Mouse (Mus musculus) kidney, embryonic 16.5 days (tissue): ENCODE measurements around the gene 2010111I01Rik. TPM values are rescaled to one million over a fixed set of nuclear protein-coding genes. Genes with fewer than 3 reads are reported as not detected.
A peak's percentile ranks its signal among the peaks of the same experiment; 100 is the strongest.

Experiments
- ATAC-seq: fragments of 200-750 bp; cut with Nextera tagmentation; 2 replicates; pipeline ENCODE4 v1.8.0; 2017; ENCODE audit warnings: moderate TSS enrichment; ENCODE audit not compliant: low FRiP score, low TSS enrichment
- H3K27ac ChIP-seq: fragments of 300-500 bp; sonication (generic); 2 replicates; pipeline ENCODE4 v1.5.1; 2014; ENCODE audit warnings: low read length
- H3K27me3 ChIP-seq: fragments of 300-500 bp; sonication (generic); 2 replicates; pipeline ENCODE4 v1.6.1; 2014; ENCODE audit warnings: low read length, control low read depth, mixed read lengths; ENCODE audit not compliant: insufficient read depth
- H3K36me3 ChIP-seq: fragments of 300-500 bp; sonication (generic); 2 replicates; pipeline ENCODE4 v1.6.1; 2014; ENCODE audit warnings: low read length, control low read depth, mixed read lengths; ENCODE audit not compliant: insufficient read depth
- H3K4me1 ChIP-seq: fragments of 300-500 bp; sonication (generic); 2 replicates; pipeline ENCODE4 v1.6.1; 2014; ENCODE audit warnings: low read length, control low read depth, mixed read lengths; ENCODE audit not compliant: insufficient read depth
- H3K4me2 ChIP-seq: fragments of 300-500 bp; sonication (generic); replicated peaks from 2 replicates; pipeline ENCODE4 v1.6.1; 2014; ENCODE audit warnings: low read depth, low read length
- H3K4me3 ChIP-seq: fragments of 300-500 bp; sonication (generic); 2 replicates; pipeline ENCODE4 v1.5.1; 2014; ENCODE audit warnings: mild to moderate bottlenecking, low read length
- H3K9ac ChIP-seq: fragments of 300-500 bp; sonication (generic); replicated peaks from 2 replicates; pipeline ENCODE4 v1.6.1; 2014; ENCODE audit warnings: low read length
- H3K9me3 ChIP-seq: fragments of 300-500 bp; sonication (generic); 2 replicates; pipeline ENCODE4 v1.6.1; 2016; ENCODE audit warnings: low read length, control low read depth
- WGBS: fragments of 180-500 bp; shearing (Covaris S2); extraction: QIAGEN DNeasy Blood & Tissue Kit; methylation state at CpG from one replicate; pipeline ENCODE4 v1.1.7; 2014; 5-methylcytosine and 5-hydroxymethylcytosine counted together
- polyA plus RNA-seq: library from polyadenylated mRNA; unstranded; fragments of >200 nt; fragmentation: Nextera tagmentation; extraction: Ambion mirVana; gene quantifications from 2 replicates; pipeline ENCODE4 v1.2.1, GENCODE M21; 2015

2010111I01Rik gene
- polyA plus RNA-seq, 1 experiment from 2014 or later, result 146 TPM

DNA sequence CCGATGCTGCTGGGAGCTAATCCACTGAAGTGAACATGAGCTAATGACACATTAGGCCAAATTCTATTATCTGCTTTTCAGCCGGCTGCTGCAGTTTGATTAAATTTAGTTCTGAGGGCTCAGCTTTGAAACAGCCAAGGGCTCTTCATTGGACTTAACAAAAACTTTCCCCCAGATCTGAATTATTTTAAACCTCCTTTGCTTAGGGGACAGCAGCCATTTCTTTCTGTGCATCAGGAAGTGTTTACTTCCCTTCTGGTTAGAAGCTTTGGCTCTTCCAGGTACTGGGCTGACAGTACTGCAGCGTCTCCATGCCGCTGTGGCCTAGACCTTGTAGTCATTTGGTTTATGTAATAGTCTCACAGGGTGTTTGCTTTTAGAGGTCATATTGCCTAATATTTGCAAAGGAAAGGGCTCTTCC lies 149.2 kb downstream of the 2010111I01Rik start:
- Histone ChIP-seq H3K27ac (0 out of 2 replicates have a peak overlapping the region, but pooled peaks have one; percentile 2), H3K27me3 (no peaks in the 10 kb centered on the region), H3K4me3 (no peak overlapping the region), H3K4me2 (no peak overlapping the region), H3K9ac (no peak overlapping the region), H3K4me1 (peaks cover 17% of the 10 kb centered on the region), H3K9me3 (peaks cover 3% of the 10 kb centered on the region; the same call in 1 of the 2 replicates), H3K36me3 (no peaks in the 10 kb centered on the region)
- ATAC-seq, result no peak
- 85% methylated on average over 4 of the region's 4 CpGs for WGBS

DNA sequence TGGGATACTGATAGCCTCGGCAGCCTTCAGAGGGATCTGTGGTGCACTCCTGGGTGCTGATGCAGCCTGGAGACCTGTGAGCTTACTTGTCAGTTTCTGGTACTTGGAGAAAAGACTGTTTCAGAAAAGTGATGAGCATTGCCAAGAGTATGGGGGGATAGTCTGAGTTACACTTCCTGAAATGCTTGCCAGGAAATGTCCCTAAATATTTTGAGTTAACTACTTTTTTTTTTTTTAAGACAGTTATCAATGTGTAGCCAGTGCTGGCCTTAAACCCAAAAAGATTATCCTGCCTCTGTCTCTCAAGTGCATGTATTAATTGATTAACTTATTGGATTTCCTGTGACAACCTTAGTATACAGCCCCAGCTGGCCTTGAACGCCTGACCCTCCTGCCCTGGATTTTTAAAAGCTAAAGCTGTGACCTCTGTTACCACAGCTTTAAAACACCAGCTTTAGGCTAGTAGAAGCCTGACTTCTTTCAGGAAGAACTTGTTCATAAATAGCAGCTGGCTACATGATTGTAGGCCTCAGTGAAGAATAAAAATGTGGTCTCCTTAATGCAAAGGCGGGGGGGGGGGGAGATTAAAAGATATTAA lies 150.6 kb downstream of the 2010111I01Rik start:
- WGBS, result 71% methylated on average over 3 of the region's 3 CpGs
- Histone ChIP-seq H3K4me2 (no peak overlapping the region), H3K27me3 (no peaks in the 10 kb centered on the region), H3K9me3 (peaks cover 3% of the 10 kb centered on the region; the same call in 1 of the 2 replicates), H3K4me1 (peaks cover 17% of the 10 kb centered on the region), H3K4me3 (no peak overlapping the region), H3K36me3 (no peaks in the 10 kb centered on the region), H3K9ac (no peak overlapping the region), H3K27ac (no peak overlapping the region)
- no peak for ATAC-seq

DNA sequence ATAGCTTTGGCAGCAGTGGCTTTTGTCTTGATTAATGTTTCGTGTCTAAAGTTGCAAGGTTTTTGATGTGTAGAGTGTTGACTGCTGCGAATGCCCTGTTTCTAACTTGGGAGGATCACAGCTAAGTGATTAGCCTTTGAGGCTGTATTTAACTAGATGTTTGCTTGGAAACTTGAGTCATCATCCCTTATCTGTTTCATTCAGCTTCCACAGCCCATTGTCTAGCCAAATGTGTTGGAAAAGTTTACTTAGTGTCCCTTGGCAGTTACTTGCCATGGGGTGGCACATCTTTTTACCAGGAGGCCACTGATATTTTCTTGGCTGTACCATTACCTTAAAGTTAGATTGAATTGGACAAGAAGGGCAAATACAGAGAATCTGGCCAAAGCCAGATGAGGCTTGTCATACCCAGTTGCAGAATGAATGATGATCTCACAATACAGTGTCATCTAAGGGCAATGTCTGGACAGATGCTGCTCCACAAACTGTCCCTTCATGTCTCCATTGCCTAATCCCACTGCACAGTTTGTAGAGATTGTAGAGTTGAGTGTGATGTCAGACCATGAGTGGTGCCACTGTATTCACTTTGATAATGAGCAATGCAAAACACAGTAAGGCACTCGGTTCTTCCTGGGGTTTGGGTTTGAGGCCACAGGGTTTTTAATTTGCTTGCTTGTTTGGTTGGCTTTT lies 152.9 kb downstream of the 2010111I01Rik start:
- Histone ChIP-seq H3K27me3 (no peaks in the 10 kb centered on the region), H3K4me3 (no peak overlapping the region), H3K36me3 (no peaks in the 10 kb centered on the region), H3K4me1 (peaks cover 8% of the 10 kb centered on the region), H3K9ac (no peak overlapping the region), H3K27ac (no peak overlapping the region), H3K9me3 (peaks cover 3% of the 10 kb centered on the region; the same call in 1 of the 2 replicates), H3K4me2 (no peak overlapping the region)
- ATAC-seq, result no peak; the same call in 1 of the 2 replicates
- WGBS, result 45% methylated on average over 3 of the region's 3 CpGs

DNA sequence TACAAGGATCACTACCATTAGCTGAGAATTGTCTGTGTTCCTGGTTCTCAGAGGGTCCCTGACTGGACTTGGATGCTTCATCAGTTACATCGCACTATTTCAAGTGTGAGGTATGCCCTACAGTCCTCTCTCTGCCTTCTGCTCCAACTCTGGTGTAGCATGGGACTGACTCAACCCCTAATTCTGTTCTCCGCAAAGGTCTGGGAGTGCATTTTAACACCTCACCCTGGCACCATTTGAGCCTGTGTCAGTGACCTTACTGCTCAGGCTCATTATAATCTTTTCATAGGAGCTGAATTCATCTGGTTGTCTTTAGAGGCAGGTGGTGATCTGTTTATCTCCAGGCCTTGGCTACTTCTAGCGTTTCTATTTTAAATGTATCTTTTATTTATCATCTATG lies 154.0 kb downstream of the 2010111I01Rik start:
- Histone ChIP-seq H3K9ac (no peak overlapping the region), H3K4me1 (peaks cover 4% of the 10 kb centered on the region; the same call in 1 of the 2 replicates), H3K4me2 (no peak overlapping the region), H3K9me3 (peaks cover 3% of the 10 kb centered on the region; the same call in 1 of the 2 replicates), H3K4me3 (no peak overlapping the region), H3K36me3 (no peaks in the 10 kb centered on the region), H3K27me3 (no peaks in the 10 kb centered on the region), H3K27ac (no peak overlapping the region)
- WGBS, result 67% methylated on average over 3 of the region's 3 CpGs
- no peak for ATAC-seq

DNA sequence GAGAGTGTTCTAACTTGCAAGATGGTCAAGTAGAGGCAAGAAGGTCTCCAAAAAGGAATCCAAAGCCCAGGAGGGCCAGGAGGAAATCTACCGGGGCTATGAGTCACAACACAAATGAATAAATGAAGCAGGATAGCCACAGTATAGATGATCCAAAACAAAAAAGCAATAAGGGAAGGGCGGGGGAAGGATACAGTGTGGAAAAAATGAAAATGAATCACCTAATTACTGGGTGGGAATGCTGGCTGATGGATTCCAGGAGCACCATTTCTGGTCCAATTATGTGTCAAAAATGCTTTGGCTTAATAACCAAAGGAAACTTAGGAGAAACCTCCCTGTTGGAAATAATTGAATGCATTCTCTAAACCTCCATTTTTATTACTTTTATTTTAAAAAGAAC lies 155.6 kb downstream of the 2010111I01Rik start:
- Histone ChIP-seq H3K27me3 (no peaks in the 10 kb centered on the region), H3K9me3 (peaks cover 3% of the 10 kb centered on the region; the same call in 1 of the 2 replicates), H3K27ac (no peak overlapping the region), H3K4me3 (no peak overlapping the region), H3K4me2 (no peak overlapping the region), H3K9ac (no peak overlapping the region), H3K36me3 (no peaks in the 10 kb centered on the region), H3K4me1 (no peaks in the 10 kb centered on the region)
- WGBS, result 85% methylated on average over 2 of the region's 2 CpGs
- ATAC-seq, result no peak

DNA sequence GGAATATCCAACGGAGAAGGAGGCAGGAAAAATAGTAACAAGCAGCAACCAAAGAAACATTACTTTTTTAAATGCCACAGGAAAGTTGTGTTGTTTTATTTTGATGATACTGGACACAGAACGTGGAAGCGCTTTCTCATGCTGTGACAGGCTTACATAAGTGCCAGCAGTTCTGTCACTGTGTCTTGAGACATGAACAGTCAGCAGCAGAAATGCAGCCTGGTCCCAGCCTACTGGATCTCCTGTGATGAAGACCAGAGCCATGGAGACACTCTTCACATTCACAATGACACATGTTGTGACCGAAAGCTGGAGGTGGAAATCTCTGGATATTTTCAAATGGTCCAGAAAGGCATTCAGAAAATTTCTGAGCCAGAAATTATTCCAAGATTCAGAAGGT lies 157.1 kb downstream of the 2010111I01Rik start:
- ATAC-seq, result no peak
- H3K27ac ChIP-seq, result no peak overlapping the region
- H3K4me3 ChIP-seq, result no peak overlapping the region
- H3K4me2 ChIP-seq, result no peak overlapping the region
- peaks cover 1% of the 10 kb centered on the region; the same call in 1 of the 2 replicates for H3K9me3 ChIP-seq
- no peaks in the 10 kb centered on the region for H3K27me3 ChIP-seq
- no peaks in the 10 kb centered on the region for H3K4me1 ChIP-seq
- WGBS, result 73% methylated on average over 4 of the region's 4 CpGs
- H3K9ac ChIP-seq, result no peak overlapping the region
- H3K36me3 ChIP-seq, result no peaks in the 10 kb centered on the region

DNA sequence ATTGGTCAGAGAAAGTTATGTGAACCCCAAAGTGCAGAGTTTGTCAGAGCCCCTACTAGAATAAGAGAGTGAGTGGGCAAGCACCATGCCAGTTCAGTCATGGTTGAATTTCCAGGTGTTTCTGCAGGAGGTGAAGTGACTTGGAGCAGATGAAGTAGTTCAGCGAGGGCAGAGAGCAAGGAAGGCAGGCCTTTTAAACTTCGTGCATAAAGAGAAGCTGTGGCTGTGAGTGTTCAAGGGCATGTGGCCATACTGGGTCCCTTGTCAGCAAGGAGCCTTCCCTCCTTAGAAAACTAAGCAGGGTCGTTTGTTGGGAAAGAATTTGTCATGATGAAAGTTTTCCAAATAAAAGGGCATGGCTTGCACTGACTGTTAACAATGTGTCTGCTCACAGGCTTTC lies 161.5 kb downstream of the 2010111I01Rik start:
- Histone ChIP-seq H3K4me3 (no peak overlapping the region), H3K9me3 (peaks cover 10% of the 10 kb centered on the region; the same call in 1 of the 2 replicates), H3K36me3 (peaks cover 3% of the 10 kb centered on the region; the same call in 1 of the 2 replicates), H3K4me1 (no peaks in the 10 kb centered on the region), H3K9ac (no peak overlapping the region), H3K4me2 (no peak overlapping the region), H3K27me3 (no peaks in the 10 kb centered on the region), H3K27ac (no peak overlapping the region)
- 54% methylated on average over 3 of the region's 3 CpGs for WGBS
- no peak for ATAC-seq

DNA sequence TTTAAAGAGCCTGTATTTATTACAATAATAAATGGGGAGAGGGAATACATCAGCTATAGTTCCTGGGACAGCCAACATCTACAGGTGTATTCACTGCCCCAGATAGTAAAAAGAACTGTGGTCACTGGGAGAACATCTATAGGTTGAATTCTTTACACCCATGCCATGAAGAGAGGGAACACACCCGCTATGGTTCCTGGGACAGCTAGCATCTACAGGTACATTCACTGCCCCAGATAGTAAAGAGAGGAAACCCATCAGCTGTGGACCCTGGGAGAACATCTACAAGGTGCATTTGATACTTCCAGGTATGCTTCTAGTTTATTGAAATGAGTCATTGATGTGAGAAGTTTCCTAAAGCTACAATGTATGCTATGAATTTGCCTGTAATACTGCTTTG lies 162.8 kb downstream of the 2010111I01Rik start:
- no peak for ATAC-seq
- no peak overlapping the region for H3K27ac ChIP-seq
- H3K4me1 ChIP-seq, result no peaks in the 10 kb centered on the region
- WGBS, result 95% methylated on average over 1 of the region's 1 CpGs
- no peaks in the 10 kb centered on the region for H3K27me3 ChIP-seq
- H3K4me2 ChIP-seq, result no peak overlapping the region
- no peak overlapping the region for H3K4me3 ChIP-seq
- H3K9me3 ChIP-seq, result peaks cover 10% of the 10 kb centered on the region; the same call in 1 of the 2 replicates
- peaks cover 3% of the 10 kb centered on the region; the same call in 1 of the 2 replicates for H3K36me3 ChIP-seq
- H3K9ac ChIP-seq, result no peak overlapping the region

DNA sequence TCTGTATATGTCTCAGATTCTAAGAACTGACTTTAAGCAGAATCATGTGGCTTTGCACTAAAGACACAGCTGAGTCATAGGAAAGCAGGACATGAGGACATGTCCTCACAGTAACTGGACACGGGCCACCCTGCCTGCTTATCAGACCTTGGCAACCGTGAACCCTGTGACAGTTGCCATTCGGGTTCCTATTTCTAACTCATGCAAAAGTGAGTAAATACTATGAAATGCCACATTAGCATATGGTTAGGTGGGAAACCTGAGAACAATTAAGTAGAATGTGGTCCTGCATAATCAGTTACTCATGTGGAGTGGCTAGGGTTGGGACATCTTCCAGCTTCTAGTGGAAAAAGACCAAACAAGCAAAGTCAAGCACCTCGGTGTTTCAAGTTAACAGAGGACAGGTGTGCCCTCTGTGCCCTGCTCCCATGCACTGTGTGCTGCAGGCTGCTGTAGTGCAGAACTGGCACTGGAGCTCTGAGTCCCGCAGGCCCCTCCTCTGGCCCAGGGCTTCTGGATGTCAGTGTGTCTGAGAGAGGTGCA lies 170.3 kb downstream of the 2010111I01Rik start:
- 81% methylated on average over 5 of the region's 5 CpGs for WGBS
- Histone ChIP-seq H3K27me3 (no peaks in the 10 kb centered on the region), H3K9me3 (no peaks in the 10 kb centered on the region), H3K4me1 (no peaks in the 10 kb centered on the region), H3K27ac (no peak overlapping the region), H3K9ac (no peak overlapping the region), H3K4me2 (no peak overlapping the region), H3K4me3 (no peak overlapping the region), H3K36me3 (no peaks in the 10 kb centered on the region)
- ATAC-seq, result no peak

DNA sequence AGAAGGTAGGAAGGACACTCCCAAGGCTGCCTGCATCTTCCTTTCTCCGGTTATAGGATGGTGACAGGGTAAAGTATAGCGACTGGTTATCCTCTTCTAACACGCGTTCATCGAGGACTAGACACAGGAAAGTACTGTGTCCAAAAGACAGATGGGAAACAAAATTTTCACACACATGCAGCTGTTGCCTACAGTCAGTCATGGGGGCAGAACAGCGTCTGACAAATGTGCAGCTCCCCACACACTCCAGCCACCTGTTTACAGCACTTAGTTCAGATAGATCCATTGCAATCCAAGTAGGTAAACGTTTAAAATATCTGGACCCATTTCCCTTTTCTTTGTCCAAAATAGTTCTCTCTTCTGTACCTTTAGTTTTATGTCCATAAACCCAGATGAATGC lies 171.3 kb downstream of the 2010111I01Rik start:
- Histone ChIP-seq H3K4me2 (no peak overlapping the region), H3K4me3 (no peak overlapping the region), H3K36me3 (no peaks in the 10 kb centered on the region), H3K9me3 (no peaks in the 10 kb centered on the region), H3K4me1 (no peaks in the 10 kb centered on the region), H3K27me3 (no peaks in the 10 kb centered on the region), H3K9ac (no peak overlapping the region), H3K27ac (no peak overlapping the region)
- 86% methylated on average over 7 of the region's 7 CpGs for WGBS
- ATAC-seq, result no peak
